Mouse (Mus musculus): Measurements from ENCODE around the gene Tmod4.
"Not testable (repeated sequence)": the region's sequence is repeated elsewhere in the genome, so short reads cannot be mapped to it uniquely, and the experiment has no call there.

The Tmod4 gene

DNA sequence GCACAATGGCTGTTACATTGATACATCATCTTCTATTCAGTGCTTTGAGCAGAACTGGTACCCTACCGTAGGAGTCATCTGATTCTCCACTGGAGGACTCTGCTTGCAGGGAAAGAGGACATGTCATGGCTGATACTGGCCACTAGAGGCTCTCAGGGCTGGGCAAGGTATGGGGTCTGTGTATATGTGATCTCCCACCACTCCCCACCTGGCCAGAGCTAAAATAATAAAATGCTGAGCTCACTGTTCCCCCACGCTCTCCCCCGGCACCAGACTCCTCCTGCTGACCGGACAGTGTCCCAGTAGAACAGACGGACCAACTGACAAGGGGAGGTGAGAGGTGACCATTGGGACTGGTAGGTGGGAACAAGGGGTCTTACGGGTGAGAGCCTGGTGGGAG lies at the start of gene Tmod4:
Gene Tmod4, plus strand, starts transcription at position 231 of the 400 bp plus-strand sequence.
- DNase-seq, result no peak

DNA sequence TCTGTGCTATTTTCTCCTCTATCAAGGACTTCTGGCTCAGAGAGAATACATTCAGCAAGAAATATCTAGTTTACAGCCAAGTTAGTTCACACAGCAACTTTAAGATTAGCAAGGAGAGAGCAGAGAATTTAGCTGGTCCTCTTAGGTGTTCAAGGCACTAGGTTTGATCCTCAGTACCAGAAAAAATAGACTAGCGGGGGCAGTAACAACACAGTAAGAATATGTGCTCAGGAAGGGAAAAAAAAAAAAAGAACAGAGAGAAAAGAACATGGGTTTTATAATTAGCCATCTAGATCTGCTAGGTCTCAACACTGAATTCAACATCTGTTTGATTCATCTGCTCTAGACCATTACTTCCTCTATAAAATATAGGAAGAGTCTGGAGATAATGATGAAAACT lies 36.2 kb upstream of the Tmod4 start:
- no peak for DNase-seq

DNA sequence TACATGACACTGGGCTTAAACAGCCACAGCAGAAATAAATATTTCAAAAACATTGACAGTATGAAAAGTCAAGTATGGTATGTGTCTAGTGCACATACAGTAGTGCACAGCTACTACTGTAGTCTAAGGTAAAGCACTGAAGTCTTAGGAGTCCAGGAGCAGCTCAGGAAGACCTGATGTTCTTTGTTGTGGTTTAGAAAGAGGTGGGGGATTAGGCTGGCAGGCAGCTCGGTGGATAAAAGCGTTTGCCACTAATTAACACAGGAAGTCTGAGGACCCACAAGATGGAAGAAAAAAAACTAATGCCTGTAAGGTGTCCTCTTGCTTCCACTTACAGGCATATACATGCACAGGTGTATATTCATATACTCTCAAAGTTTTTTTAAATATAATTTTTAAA lies 23.4 kb upstream of the Tmod4 start:
- no peak for DNase-seq

DNA sequence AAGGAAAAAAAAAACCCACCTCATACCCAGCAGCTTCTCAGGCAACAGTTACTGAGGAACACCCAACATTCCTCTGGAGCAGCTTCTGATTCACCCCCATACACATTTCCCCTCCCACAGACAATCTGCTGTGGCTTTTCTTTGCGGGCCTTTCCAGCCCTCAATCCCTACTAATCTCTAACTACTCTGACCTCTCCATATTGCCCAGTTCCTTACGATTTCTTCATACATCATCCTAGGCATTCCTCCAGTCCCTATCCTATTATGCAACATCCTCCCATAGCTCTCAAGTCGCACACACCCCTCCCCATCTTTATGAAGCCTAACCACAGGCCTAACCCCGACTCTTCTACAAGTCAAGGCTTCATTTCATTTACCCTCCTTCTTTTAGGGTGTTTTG lies 19.2 kb upstream of the Tmod4 start:
- no peak for DNase-seq

DNA sequence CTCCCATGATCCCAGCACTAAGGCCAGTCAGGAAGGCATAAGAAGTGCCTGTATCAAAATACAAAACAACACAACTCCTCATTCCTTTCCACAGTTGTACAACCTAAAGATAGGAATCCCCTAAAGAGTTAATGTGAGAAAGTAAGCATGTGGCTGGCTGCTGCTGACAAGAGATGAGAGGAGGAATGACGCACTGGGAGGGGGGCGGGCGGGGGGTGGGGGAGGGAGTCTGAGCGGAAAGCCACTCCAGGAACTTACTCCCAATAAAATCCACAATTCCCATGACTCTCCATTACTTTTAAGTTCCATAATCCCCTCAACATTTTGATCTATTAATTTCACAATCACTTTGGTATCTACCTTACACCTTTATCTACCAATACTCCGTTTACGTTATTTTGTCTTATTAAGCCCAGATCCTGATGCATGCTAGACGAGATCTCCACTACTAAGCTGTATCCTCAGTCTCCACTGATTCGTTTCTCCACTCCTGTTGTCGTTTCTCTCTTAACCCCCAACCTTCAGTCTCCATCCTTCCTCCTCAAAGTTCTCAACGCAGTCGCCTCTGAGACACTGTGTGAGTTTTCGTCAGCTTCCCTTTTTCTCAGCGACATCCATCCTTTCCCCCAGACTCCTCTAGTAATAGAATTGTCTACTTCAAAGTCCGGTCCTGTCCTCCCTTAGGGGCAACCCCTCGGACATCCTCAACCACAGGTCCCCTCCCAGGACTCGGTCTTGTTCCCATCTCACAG lies 18.5 kb upstream of the Tmod4 start:
- no peak for DNase-seq

DNA sequence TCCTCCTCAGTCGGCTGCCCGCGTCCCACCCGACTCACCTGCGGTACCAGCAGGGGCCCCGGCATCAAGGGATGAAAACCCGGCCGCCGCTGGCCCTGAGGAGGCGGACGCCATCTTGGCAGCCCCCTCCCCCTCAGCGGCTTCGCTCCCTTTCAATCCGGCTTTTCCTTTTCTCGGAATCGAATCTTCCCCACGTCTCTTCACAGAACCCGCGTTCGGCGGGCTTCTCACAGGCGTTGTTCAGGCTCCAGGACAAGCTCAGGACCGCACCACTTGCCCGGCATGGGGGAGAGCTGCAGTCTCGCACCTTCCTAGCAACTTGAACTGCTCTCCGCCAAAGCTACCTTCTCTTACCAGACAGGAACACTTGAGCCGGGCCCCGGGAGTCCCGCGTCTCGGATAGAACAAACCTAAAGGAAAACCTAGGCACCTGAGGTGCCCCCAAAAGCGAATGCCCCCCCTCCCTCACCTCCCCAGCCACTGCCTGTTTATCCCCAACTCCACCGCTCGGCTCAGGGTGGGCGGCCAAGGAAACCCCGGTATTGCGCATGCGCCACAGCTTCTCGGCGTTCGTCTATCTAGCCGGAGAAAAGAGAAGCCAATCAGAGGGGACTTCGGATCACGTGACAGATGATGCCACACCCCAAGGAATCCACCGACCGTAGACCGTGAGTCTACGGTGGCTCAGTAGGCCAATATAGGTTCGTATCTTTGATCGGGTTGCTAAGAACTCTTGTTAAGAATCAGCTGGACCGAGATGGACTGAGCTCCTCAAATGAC lies 17.7 kb upstream of the Tmod4 start, which contains the start of gene Pip5k1a:
Gene Pip5k1a, minus strand, starts transcription at position 593 of the 780 bp plus-strand sequence.
- DNase-seq, result peak; percentile 95

DNA sequence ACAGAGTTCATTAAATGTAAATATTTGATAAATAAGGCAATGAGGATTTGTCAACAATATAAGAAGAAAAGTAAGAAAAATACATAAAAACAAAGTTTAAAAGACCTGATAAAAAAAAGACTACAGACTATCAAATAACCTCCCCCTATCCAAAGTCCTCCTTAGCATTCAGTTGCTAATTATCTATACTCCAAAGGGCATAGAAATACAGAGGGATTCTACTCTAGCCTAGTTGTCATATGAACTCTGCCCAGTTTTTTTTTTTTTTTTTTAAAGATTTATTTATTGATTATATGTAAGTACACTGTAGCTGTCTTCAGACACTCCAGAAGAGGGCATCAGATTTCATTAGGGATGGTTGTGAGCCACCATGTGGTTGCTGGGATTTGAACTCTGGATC lies 17.0 kb upstream of the Tmod4 start:
- not testable (repeated sequence) for DNase-seq

DNA sequence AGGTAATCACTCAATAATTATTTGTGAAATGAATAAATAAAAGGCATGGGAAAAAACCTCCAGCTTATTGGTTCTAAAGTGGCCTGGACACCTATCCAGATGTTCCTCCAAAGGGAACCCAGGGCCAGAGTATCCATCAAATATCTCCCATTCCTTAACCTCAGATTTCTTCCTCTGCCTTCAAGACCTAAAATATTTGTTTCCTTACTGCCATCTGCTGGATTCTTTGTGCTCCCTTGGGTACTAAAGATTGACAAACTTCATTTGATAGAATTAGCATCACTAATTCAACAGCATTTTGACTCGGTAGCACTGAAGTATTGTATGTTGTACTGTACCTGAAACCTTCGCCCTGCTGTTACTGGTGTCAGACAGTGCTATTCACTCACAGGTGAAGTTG lies 16.4 kb upstream of the Tmod4 start:
- DNase-seq, result no peak

DNA sequence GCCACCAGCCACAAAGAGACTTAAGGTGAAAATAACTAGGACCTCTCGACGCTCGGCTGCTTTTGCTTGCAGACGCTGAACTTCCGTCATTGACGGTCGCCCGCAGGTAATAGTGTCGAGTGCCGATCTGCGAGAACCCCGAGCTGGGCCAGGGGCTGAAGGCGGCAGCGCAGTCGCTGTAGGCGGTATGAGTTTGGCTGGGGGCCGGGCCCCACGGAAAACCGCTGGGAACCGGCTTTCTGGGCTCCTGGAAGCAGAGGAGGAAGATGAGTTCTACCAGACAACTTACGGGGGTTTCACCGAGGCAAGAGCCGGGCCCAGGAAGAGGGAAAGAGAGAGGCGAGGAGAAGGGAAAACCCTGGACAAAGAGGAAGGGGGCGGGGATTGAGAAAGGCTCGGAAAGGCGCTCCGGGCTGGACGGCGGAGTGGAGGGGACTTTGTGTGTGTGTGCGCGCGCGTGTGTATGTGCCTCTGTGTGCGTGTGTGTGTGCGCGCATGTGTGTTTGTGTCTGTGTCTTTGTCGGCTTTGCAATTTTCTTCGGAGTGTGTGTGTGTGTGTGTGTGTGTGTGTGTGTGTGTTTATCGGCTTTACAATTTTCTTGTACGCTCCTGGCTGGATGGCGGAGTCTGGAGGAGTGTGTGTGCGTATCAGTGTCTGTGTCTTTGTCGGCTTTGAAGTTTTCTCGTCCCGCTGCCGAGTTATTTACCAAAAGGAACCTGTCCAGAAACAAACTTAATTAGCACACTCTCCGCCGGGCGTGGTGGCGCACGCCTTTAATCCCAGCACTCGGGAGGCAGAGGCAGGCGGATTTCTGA lies 13.2 kb upstream of the Tmod4 start, which contains the start of gene Vps72:
Gene Vps72, plus strand, starts transcription at position 112 of the 816 bp plus-strand sequence.
- peak; percentile 93 for DNase-seq

DNA sequence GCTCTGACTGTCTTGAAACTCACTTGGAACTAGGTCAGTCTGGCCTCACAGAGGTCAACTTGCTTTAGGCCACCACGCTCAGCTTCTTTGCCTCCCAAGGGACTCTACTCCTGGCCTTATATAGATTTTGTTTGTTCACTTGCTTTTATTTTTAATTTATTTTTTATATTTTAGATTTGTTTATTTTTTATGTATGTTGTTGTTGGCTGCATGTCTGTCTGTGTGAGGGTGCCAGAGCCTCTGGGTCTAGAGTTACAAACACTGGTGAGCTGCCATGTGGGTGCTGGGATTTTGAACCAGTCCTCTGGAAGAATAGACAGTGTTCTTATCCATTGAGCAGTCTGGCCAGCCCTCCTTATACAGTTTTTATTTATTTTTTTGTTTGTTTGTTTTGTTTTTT lies 11.5 kb upstream of the Tmod4 start:
- DNase-seq, result no peak

DNA sequence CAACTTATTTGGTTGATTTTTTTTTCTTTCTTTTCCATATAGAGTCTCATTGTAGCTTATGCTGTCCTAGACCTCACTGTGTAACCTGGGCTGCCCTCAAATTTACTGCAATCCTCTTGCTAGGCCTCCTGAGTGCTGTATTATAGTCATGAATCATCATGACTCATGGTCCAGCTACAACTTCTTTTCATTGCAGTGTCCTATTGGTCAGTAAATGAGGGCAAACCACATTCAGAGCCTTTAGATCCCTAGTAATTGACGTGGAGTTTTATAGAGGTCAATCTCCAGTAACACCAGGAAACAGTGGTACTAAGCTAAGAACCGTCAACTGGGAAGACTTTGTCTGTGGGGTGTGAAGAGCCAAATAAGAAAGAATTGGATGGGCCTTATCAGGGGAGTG lies 6.5 kb upstream of the Tmod4 start:
- DNase-seq, result no peak

DNA sequence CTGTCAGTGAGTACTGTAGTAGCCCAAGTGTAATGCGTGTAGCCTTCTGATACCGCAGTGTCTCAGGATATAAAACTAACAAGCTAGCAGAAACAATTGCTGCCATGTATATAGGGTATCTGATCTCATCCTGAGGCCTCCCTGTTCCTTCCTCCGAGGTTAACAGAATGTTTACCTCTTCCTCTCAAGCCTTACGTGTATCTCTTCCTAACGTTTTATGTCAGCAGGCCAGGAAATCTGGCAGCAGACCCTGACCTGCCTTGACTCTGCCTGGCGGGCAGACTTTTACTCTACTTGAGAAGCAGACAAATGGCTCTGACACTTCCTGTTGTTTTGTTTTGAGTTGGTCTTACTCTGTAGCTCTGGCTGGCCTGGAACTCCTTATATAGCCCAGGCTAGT lies 2.7 kb upstream of the Tmod4 start:
- no peak for DNase-seq

DNA sequence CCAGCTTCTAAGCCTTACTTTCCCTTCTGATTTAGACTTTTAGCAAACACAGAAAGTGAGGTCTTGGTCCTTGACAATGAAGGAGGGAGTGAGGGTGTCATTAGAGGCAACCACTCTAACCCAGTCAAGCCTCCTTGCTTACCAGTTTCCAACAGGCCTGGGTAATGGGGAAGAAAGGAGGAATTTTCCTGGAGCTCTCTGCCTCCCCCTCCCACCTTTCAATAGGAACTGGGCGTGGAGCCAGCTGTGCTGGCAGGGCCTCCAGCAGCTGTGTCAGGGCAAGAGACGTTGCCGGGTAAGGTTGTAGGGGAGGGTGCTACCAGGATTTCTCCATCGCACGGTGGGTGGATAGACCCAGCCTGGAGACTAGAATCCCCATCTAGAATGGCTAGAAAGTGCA lies 696 bp downstream of the Tmod4 start:
- no peak for DNase-seq

DNA sequence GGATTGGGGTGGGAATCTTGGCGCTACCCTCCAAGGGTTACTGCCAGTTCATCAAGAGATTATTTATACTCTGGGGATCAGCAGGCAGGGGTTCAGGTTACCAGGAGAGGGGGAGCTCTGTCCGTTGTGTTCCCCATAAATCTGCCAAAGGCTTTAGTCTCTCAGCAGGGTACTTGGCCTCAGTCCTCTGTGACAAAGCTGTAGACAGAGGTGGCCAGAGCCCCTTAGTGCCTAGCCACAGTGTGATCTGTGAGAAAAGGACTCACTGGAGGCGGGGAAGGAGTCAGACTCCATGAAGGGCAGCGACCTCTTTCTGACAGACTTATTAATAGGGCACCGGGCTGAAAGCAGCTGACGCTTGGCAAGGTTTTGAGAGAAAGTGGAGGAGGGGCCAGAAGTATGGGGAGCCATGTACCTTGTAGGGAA lies 5.0 kb downstream of the Tmod4 start:
- DNase-seq, result peak; percentile 57

DNA sequence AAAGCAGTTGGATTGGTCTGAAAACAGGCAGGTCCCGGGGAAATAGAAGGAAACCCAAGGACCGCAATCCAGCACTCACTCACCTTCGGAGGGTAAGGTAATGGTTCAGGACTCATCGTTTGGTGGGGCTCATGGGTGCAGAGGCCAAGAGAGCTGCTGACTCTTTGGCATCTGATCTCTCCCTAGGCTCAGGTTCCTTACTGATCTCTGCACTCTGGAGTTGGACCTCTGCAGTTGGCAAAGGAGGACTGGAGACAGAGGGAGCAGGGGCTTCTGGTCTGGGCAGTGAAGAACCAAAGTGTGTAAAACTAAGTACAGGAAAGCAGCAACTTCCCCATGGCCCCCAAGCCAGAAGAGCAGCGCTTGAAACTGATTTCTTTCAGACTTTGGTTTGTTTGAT lies 5.8 kb downstream of the Tmod4 start:
- no peak for DNase-seq

DNA sequence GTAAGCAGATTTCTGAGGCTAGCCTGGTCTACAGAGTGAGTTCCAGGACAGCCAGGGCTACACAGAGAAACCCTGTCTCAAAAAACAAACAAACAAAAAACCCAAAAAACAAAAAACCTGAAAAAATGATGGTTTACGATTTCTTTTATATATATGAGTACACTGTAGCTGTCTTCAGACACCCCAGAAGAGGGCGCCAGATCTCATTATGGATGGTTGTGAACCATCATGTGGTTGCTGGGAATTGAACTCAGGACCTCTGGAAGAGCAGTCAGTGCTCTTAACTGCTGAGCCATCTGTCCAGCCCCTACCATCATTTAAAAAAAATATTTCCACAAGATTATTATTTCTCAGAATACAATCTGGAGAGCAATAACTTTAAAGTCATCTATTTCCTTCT lies 8.1 kb downstream of the Tmod4 start:
- not testable (repeated sequence) for DNase-seq

DNA sequence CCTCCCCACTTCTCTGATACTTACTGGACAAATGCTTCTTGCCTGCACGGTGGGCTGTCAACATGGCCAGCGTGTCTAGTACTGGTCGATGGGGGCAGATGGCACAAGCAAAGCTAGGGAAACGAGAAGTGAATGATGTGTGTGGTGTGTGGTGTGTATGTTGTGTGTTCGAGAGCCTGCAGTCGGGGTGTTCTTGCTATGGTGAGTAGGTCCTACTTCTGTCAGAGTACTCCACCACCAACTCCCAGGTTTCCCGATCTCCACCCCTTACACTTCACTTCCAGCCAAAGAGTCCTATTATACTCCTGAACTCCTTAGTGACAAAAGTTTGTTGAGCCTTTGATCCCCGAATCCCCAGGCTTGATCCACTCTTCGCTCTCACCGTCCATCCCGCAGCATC lies 8.9 kb downstream of the Tmod4 start:
- no peak for DNase-seq

DNA sequence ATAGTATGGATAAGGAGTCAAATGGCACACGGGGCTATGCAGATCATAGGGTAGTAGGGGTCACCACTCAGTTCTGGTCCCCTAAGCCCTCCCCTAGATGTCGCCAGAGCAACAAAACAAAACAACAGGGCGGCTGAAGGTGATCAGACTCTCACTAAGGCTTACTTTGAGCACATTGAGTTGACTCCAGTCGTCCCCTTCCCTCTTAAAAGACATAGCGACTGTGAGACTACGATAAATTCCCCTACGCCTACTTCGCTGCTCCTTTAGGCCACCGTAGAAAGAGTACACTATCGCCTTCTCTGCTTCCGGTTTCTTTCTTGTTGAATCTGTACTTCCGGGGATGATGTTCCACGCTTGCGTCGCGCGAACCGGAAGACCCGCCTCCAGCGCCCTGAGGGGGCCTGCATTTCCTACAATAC lies 9.4 kb downstream of the Tmod4 start, which contains the start of the genes Scnm1 and Lysmd1:
Gene Scnm1, minus strand, starts transcription at position 332 of the 422 bp plus-strand sequence.
Gene Lysmd1, plus strand, starts transcription at position 409 of the 422 bp plus-strand sequence.
- DNase-seq, result peak; percentile 90

DNA sequence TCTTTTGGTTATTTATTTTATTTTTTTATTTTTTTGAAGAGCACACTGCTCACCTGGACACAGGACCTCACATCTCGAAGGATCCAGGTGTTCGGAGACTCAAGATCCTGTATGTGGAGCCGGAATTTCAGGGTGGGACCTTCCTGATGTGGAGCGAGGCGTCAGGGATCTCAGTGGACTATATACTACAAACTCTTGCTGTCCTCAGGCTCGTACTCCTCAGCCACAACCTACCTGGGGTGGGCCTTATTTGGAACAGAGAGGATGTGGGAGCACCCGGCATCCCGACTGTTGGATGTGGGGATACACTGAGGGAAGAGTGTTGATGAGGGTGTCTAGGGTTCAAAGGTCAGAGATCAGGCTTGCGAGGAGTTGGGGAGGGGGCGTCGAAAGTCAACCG lies 9.9 kb downstream of the Tmod4 start:
- DNase-seq, result not testable (repeated sequence)

DNA sequence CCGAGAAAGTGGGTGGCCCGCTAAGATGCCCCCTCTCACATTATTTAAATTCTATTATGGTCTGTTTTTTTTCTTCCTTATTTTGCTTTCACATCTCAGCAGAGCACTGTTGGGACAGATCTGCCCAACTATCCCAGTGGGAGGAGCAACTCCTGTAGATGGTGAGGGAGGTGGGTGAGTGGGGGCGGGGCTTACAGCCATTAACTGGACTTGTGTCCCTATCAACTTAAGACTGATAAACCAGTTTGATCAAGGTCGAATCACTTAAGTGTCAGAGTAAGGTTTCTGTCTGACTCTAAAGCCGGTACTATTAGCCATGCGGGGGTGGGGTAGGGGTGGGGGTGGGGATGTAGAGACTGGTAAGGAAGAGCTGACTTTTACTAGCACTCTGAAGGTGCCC lies 10.7 kb downstream of the Tmod4 start:
- peak; percentile 71 for DNase-seq

DNA sequence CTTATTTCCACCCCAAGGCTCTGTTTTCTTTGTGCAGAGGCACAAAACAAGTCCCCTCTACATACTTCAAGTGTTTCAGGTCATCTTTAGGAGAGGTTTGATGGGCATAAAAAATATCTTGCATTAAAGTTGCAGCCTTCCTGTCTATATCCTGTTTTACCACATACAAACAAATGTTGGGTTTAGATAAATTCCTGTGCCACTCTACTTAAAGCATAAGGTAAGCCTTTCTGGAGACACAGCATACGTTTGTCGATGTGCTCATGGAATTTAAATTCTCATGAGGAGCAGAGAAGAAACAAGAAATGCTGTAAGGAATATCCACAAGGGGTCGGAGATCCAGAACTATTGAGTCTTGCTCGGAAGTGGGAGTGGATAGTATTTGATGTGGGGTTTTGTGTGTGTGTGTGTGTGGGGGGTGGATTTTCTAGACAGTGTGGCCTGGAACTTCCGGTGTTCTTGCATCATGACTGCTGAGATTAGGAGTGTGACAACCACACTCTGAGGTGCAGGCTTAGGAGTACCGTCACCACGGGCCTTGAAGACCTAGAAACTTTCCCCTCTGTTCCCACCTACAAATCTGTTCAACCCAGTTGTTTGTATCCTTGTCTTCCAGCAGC lies 11.3 kb downstream of the Tmod4 start:
- DNase-seq, result no peak

DNA sequence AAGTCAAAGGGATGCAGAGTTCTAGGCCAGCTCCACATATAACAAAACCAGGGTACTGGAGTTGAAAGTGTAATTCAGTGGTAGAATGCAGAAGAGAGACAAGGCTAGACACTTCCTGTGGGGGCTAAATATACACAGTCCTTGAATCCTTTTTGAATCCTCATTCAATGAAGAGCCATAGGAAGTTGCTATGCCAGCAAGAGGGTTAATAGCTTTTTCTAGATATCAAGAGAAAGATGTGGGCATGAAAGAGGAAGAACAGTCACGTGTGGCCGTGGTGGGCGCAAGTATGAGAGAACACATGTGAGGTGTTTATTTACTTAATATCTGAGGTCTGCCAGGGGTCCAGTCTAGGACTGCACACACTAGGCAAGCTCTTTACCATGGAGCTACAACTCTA lies 12.1 kb downstream of the Tmod4 start:
- DNase-seq, result no peak
